Mouse (Mus musculus) myocyte (in vitro differentiated cells): Measurements from ENCODE around the gene Erich6b. TPM values are rescaled to one million over a fixed set of nuclear protein-coding genes. Genes with fewer than 3 reads are reported as not detected.

Source experiments
- H3K27me3 ChIP-seq: one replicate; pipeline ENCODE4 v1.6.1; 2011; ENCODE audit not compliant: control insufficient read depth, insufficient read depth, insufficient read length
- H3K36me3 ChIP-seq: one replicate; pipeline ENCODE4 v1.6.1; 2011; ENCODE audit not compliant: control insufficient read depth, insufficient read depth
- H3K4me2 ChIP-seq: one replicate; pipeline ENCODE4 v1.6.1; 2011; ENCODE audit warnings: low read depth, control low read depth
- H3K4me3 ChIP-seq: one replicate; pipeline ENCODE4 v1.5.1; 2011; ENCODE audit warnings: mild to moderate bottlenecking, control low read depth, moderate library complexity
- H3K79me2 ChIP-seq: one replicate; pipeline ENCODE4 v1.6.1; 2011; ENCODE audit not compliant: control insufficient read depth, insufficient read depth
- H3ac ChIP-seq: one replicate; pipeline ENCODE4 v1.6.1; 2011; ENCODE audit not compliant: control insufficient read depth, insufficient read length
- CEBPB ChIP-seq: IDR thresholded peaks from 2 replicates; pipeline ENCODE4 v1.6.1; 2011; ENCODE audit warnings: mild to moderate bottlenecking, moderate library complexity; ENCODE audit not compliant: poor library complexity, insufficient read depth, severe bottlenecking
- E2F4 ChIP-seq: IDR thresholded peaks from one replicate; pipeline ENCODE4 v1.6.1; 2011; ENCODE audit warnings: mild to moderate bottlenecking, control low read depth, moderate library complexity; ENCODE audit not compliant: insufficient read depth
- MAX ChIP-seq: IDR thresholded peaks from one replicate; pipeline ENCODE4 v1.6.1; 2011; ENCODE audit warnings: low read depth, mild to moderate bottlenecking, control low read depth
- MYOD1 ChIP-seq, 3 experiments: IDR thresholded peaks; one replicate each; pipeline ENCODE4 v1.6.1; 2011; ENCODE audit warnings: control low read depth in 2 of 3, low read depth in 2 of 3, mild to moderate bottlenecking in 2 of 3, moderate library complexity in 1 of 3; ENCODE audit not compliant: insufficient read length in 2 of 3, control insufficient read depth in 1 of 3
- MYOG ChIP-seq, 3 experiments: IDR thresholded peaks; one replicate each; pipeline ENCODE4 v1.6.1; 2011; ENCODE audit warnings: control low read depth in 2 of 3, low read depth in 2 of 3, mild to moderate bottlenecking in 2 of 3; ENCODE audit not compliant: insufficient read length in 2 of 3, control insufficient read depth in 1 of 3, insufficient read depth in 1 of 3
- POLR2A ChIP-seq: IDR thresholded peaks from one replicate; pipeline ENCODE4 v1.6.1; 2011; ENCODE audit warnings: low read depth, mild to moderate bottlenecking, control low read depth, moderate library complexity; ENCODE audit not compliant: insufficient read length
- POLR2AphosphoS2 ChIP-seq: IDR thresholded peaks from one replicate; pipeline ENCODE4 v1.6.1; 2011; ENCODE audit warnings: low read depth, control low read depth; ENCODE audit not compliant: insufficient read length
- REST ChIP-seq: IDR thresholded peaks from one replicate; pipeline ENCODE4 v1.6.1; 2011; ENCODE audit warnings: mild to moderate bottlenecking, control low read depth, moderate library complexity; ENCODE audit not compliant: insufficient read depth, insufficient read length
- SRF ChIP-seq: IDR thresholded peaks from one replicate; pipeline ENCODE4 v1.6.1; 2011; ENCODE audit warnings: low read depth; ENCODE audit not compliant: control insufficient read depth, insufficient read length
- TCF12 ChIP-seq: IDR thresholded peaks from one replicate; pipeline ENCODE4 v1.6.1; 2011; ENCODE audit warnings: mild to moderate bottlenecking, control low read depth; ENCODE audit not compliant: poor library complexity, insufficient read depth, severe bottlenecking
- TCF3 ChIP-seq: IDR thresholded peaks from one replicate; pipeline ENCODE4 v1.6.1; 2011; ENCODE audit warnings: low read depth, control low read depth; ENCODE audit not compliant: insufficient read length
- USF1 ChIP-seq: IDR thresholded peaks from one replicate; pipeline ENCODE4 v1.6.1; 2011; ENCODE audit warnings: low read depth, mild to moderate bottlenecking, control low read depth, moderate library complexity
- polyA plus RNA-seq: library from polyadenylated mRNA; unstranded; fragments of >200 nt; fragmentation: generic; extraction: Trizol; gene quantifications from one replicate; pipeline ENCODE4 v1.2.1, GENCODE M21; 2012; ENCODE audit warnings: missing spikeins

The Erich6b gene
- polyA plus RNA-seq, 1 experiment, result not detected

DNA sequence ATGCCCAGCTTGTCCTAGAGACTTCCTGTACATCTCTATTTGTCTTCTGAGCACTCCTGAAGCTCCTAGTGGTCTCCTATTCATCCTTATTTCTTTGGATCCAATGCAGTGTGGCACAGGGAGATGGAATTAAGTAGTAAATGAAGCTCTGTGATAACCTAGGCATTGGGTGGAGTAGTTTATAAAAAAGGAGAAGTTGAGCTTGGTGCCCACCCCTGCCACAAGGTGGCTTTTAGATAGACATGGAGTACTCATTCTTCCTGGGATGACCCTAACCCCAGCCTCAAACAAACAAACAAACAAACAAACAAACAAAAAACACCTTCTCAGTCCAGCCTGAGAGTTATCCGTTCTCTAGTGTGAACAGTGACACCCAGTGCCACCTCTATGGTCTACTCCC is 55.9 kb downstream of the Erich6b start:
- Histone ChIP-seq H3K4me2 (no peak overlapping the region), H3K36me3 (peaks cover 7% of the 10 kb centered on the region), H3K4me3 (no peak overlapping the region), H3K27me3 (peaks cover 4% of the 10 kb centered on the region), H3ac (no peak overlapping the region), H3K79me2 (no peaks in the 10 kb centered on the region)
- no peak for TF ChIP-seq MYOD1 (IDR thresholded peaks at IDR 0.05; ENCODE audit: control insufficient read depth in 1 of 3, insufficient read length in 2 of 3, low read depth in 2 of 3)
- TF ChIP-seq POLR2AphosphoS2, result no peak
- TF ChIP-seq CEBPB, result no peak
- TF ChIP-seq MYOG (IDR thresholded peaks at IDR 0.05; ENCODE audit: control insufficient read depth in 1 of 3, insufficient read depth in 1 of 3, insufficient read length in 2 of 3, low read depth in 2 of 3), result no peak
- TF ChIP-seq E2F4, result no peak
- no peak for TF ChIP-seq POLR2A
- no peak for TF ChIP-seq TCF3
- no peak for TF ChIP-seq TCF12
- no peak for TF ChIP-seq REST
- TF ChIP-seq SRF, result no peak
- TF ChIP-seq USF1, result no peak
- no peak for TF ChIP-seq MAX

DNA sequence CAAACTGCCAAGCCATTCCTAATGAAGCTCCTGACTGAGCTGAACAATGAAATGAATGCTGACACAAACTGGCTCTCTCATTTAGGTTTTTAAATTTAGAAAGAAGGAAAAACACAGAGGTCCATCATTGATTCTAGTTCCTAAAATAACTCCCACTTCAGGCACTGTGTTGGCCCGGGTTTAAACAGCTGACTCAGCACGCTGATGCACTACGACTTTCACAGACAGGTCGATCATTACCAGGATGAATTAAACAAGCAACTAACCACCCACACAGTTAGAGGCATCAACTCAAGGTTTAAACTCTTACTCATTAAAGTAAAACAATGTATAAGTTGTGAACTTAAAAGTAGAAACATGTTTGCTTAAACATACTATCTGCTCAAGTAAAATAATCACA is 64.6 kb downstream of the Erich6b start:
- TF ChIP-seq POLR2A (no peak), REST (no peak), MYOG (IDR thresholded peaks at IDR 0.05; ENCODE audit: control insufficient read depth in 1 of 3, insufficient read depth in 1 of 3, insufficient read length in 2 of 3, low read depth in 2 of 3) (no peak), MAX (no peak), E2F4 (no peak), POLR2AphosphoS2 (no peak), TCF3 (no peak)
- Histone ChIP-seq H3K4me2 (no peak overlapping the region), H3K36me3 (peaks cover 55% of the 10 kb centered on the region), H3ac (no peak overlapping the region), H3K27me3 (no peaks in the 10 kb centered on the region), H3K79me2 (no peaks in the 10 kb centered on the region), H3K4me3 (no peak overlapping the region)

DNA sequence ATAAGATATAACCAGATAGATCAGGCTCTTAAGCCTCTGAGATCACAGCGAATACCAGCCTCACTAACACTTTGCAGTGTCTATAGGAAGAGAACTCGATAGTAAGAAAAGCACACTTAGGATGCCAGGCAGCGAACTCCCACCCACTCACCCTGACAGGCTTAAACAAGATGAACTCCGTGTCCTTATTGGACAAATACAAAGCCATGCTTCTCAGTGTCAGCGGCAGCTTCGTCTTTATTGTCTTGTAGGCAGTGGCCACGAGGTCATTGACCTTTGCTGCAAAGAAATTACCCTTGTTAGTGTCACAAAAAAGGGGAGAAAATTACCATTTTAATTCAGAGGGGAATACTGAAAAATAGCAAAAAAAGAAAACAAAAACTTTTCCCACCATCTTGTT is 65.7 kb downstream of the Erich6b start:
- Histone ChIP-seq H3ac (no peak overlapping the region), H3K27me3 (no peaks in the 10 kb centered on the region), H3K4me3 (no peak overlapping the region), H3K36me3 (peaks cover 49% of the 10 kb centered on the region), H3K79me2 (no peaks in the 10 kb centered on the region), H3K4me2 (no peak overlapping the region)
- TF ChIP-seq SRF, result no peak
- TF ChIP-seq USF1, result no peak

DNA sequence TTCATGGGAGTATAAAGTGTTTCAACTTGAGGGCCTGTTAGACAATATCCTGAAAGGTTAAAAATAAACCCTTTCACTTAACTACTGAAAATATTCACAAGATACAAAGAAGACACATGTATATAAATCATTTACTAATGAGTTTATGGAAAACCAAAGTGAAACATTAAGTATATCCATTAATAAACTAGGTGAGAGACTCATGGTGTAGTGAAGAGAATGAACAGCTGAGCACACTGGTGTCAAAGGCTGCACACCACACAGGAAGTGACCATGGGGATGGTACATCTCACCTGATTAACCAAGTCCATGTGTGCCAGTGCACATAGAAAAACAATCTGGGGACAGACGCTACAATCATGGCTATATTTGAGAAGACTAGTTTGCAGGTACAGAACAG is 66.9 kb downstream of the Erich6b start:
- Histone ChIP-seq H3K4me2 (no peak overlapping the region), H3K36me3 (peaks cover 47% of the 10 kb centered on the region), H3K27me3 (no peaks in the 10 kb centered on the region), H3K4me3 (no peak overlapping the region), H3ac (no peak overlapping the region), H3K79me2 (no peaks in the 10 kb centered on the region)
- TF ChIP-seq E2F4, result no peak
- no peak for TF ChIP-seq MYOD1 (IDR thresholded peaks at IDR 0.05; ENCODE audit: control insufficient read depth in 1 of 3, insufficient read length in 2 of 3, low read depth in 2 of 3)
- no peak for TF ChIP-seq USF1
- no peak for TF ChIP-seq TCF12
- no peak for TF ChIP-seq POLR2A
- TF ChIP-seq TCF3, result no peak

DNA sequence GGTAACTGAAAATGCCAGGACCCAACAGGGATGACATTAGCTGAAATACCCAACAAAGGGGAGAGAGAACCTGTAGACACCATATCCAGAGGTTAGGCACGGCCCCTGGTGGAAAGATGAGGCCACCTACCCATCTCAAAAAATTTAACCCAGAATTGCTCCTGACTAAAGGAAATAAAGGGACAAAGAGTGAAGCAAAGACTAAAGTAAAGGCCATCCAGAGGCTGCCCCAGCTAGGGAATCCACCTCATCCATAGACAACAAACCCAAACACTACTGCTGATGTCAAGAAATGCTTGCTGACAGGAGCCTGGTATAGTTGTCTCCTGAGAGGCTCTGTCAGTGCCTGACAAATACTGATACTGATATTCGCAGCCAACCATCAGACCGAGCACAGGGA is 69.7 kb downstream of the Erich6b start:
- Histone ChIP-seq H3K79me2 (no peaks in the 10 kb centered on the region), H3K4me2 (no peak overlapping the region), H3K4me3 (no peak overlapping the region), H3K36me3 (peaks cover 50% of the 10 kb centered on the region), H3K27me3 (no peaks in the 10 kb centered on the region), H3ac (no peak overlapping the region)
- no peak for TF ChIP-seq POLR2AphosphoS2
- no peak for TF ChIP-seq MAX
- TF ChIP-seq CEBPB, result no peak
- no peak for TF ChIP-seq REST
- no peak for TF ChIP-seq MYOD1 (IDR thresholded peaks at IDR 0.05; ENCODE audit: control insufficient read depth in 1 of 3, insufficient read length in 2 of 3, low read depth in 2 of 3)
- TF ChIP-seq MYOG (IDR thresholded peaks at IDR 0.05; ENCODE audit: control insufficient read depth in 1 of 3, insufficient read depth in 1 of 3, insufficient read length in 2 of 3, low read depth in 2 of 3), result no peak
- no peak for TF ChIP-seq E2F4
- TF ChIP-seq POLR2A, result no peak
- TF ChIP-seq TCF3, result no peak

DNA sequence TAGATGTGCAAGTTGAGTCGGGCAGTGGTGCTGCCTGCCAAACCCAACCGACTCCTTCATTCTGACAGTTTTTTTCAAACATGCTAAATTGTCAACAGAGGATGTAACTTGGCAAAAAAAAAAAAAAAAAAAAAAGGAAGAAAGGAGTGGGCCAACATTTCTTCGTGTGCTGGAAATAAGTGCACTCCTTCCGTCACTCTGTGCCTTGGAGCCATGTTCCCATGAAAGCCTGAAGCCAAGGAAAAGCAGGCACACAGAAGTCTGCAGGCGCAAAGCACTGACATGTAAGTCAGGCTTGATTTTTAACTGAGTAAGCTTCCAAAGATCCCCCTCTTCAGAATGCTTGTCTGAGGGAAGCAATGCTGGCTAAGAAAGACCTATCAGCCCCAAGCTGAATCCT is 70.6 kb downstream of the Erich6b start:
- H3K79me2 ChIP-seq, result no peaks in the 10 kb centered on the region
- no peaks in the 10 kb centered on the region for H3K27me3 ChIP-seq
- no peak for TF ChIP-seq MYOG (IDR thresholded peaks at IDR 0.05; ENCODE audit: control insufficient read depth in 1 of 3, insufficient read depth in 1 of 3, insufficient read length in 2 of 3, low read depth in 2 of 3)
- no peak for TF ChIP-seq MYOD1 (IDR thresholded peaks at IDR 0.05; ENCODE audit: control insufficient read depth in 1 of 3, insufficient read length in 2 of 3, low read depth in 2 of 3)
- TF ChIP-seq E2F4, result no peak
- TF ChIP-seq SRF, result no peak
- TF ChIP-seq POLR2AphosphoS2, result no peak
- no peak for TF ChIP-seq USF1
- no peak for TF ChIP-seq TCF3
- H3ac ChIP-seq, result no peak overlapping the region
- H3K4me3 ChIP-seq, result no peak overlapping the region
- H3K4me2 ChIP-seq, result no peak overlapping the region
- peaks cover 42% of the 10 kb centered on the region for H3K36me3 ChIP-seq
